In genomic region chr2:91932737-91933350, GRCm38 (mm10) we compare ENCODE assay signal across 9 mouse cellular contexts. TPM values are rescaled to one million over a fixed set of nuclear protein-coding genes. Genes with fewer than 3 reads are reported as not detected.
A peak's percentile ranks its signal among the peaks of the same experiment; 100 is the strongest.
DNase-seq lines count a peak whose midpoint lies in the region; ATAC-seq lines count a peak whose summit lies in the region.
"Had no signal": no experiment of that assay in that cellular context is flagged by ENCODE, and none has a peak within 500 bp of the region (broad histone marks: within the 10 kb centered on the region; RNA-seq: fewer than 3 reads in every experiment).

No protein-coding gene starts in this region.

- no peak overlapping the region for H3K4me3 ChIP-seq in embryonic facial prominence, embryonic 12.5 days
- peak overlapping the region; percentile 58; the same call in 1 of the 2 replicates for H3K4me3 ChIP-seq in limb, embryonic 11.5 days (ENCODE audit: low read depth, low read length)

- H3K9ac ChIP-seq in embryonic facial prominence, embryonic 12.5 days: no peak overlapping the region
- H3K9ac ChIP-seq in limb, embryonic 11.5 days (ENCODE audit: low read length): peak overlapping the region; percentile 88; the same call in 1 of the 2 replicates

- peak overlapping the region; percentile 98 for H3K27ac ChIP-seq in embryonic facial prominence, embryonic 12.5 days
- peak overlapping the region; percentile 97 for H3K27ac ChIP-seq in limb, embryonic 11.5 days (replicated peaks; ENCODE audit: low read depth, low read length)

- 10% methylated on average over 6 of the region's 6 CpGs for WGBS in embryonic facial prominence, embryonic 12.5 days
- 12% methylated on average over 6 of the region's 6 CpGs for WGBS in limb, embryonic 11.5 days

- peaks cover 38% of the 10 kb centered on the region for H3K36me3 ChIP-seq in embryonic facial prominence, embryonic 12.5 days
- peaks cover 18% of the 10 kb centered on the region; the same call in 1 of the 2 replicates for H3K36me3 ChIP-seq in limb, embryonic 11.5 days (ENCODE audit: control insufficient read depth, insufficient read depth, low read length)

- no peaks in the 10 kb centered on the region for H3K9me3 ChIP-seq in embryonic facial prominence, embryonic 12.5 days
- no peaks in the 10 kb centered on the region for H3K9me3 ChIP-seq in limb, embryonic 11.5 days (ENCODE audit: control insufficient read depth, low read length)

- peak; percentile 24; the same call in 1 of the 2 replicates for ATAC-seq in cerebellum, adult (ENCODE audit: insufficient number of reproducible peaks, low FRiP score, low TSS enrichment)
- peak; percentile 4 for ATAC-seq in CD4-positive, CD25-positive, alpha-beta regulatory T cell, adult 4 months
- ATAC-seq in embryonic facial prominence, embryonic 12.5 days (ENCODE audit: insufficient number of reproducible peaks, insufficient read depth, low FRiP score, low TSS enrichment): no peak
- no peak for ATAC-seq in limb, embryonic 11.5 days (ENCODE audit: insufficient number of reproducible peaks, low FRiP score, low TSS enrichment, low read depth)
- ATAC-seq in granulocyte monocyte progenitor cell, adult 5-6 weeks (replicated peaks; ENCODE audit: poor library complexity, severe bottlenecking): no peak

- no peak for DNase-seq in cerebellum, postnatal 4 days (ENCODE audit: low spot score in 2 of 2)
- peak; percentile 52 for DNase-seq in limb, embryonic 11.5 days (ENCODE audit: low spot score)
- DNase-seq in adrenal gland, adult 8-10 months: no peak
- DNase-seq in urinary bladder, postnatal 14 days (ENCODE audit: low spot score): no peak

- no peaks in the 10 kb centered on the region for H3K27me3 ChIP-seq in embryonic facial prominence, embryonic 12.5 days
- no peaks in the 10 kb centered on the region for H3K27me3 ChIP-seq in limb, embryonic 11.5 days (ENCODE audit: control insufficient read depth, insufficient read depth, low read length)

- H3K4me2 ChIP-seq in embryonic facial prominence, embryonic 12.5 days (replicated peaks): peak overlapping the region; percentile 85
- H3K4me2 ChIP-seq in limb, embryonic 11.5 days (ENCODE audit: low read depth, severe bottlenecking): peak overlapping the region; percentile 73

- peaks cover 35% of the 10 kb centered on the region for H3K4me1 ChIP-seq in embryonic facial prominence, embryonic 12.5 days
- H3K4me1 ChIP-seq in limb, embryonic 11.5 days (ENCODE audit: control insufficient read depth, insufficient read depth, low read length): peaks cover 28% of the 10 kb centered on the region

RNA-seq across cellular contexts. Expression of gene Mdk, which starts 0.7 kb away (rescaled TPM):
- 1 to 10 TPM; 1.9 to 3.1 TPM for polyA plus RNA-seq in CD4-positive, CD25-positive, alpha-beta regulatory T cell, adult 4 months (2017; shearing (Covaris generic))
- polyA plus RNA-seq in embryonic facial prominence, embryonic 12.5 days (2016; fragmentation: Nextera tagmentation; extraction: Ambion mirVana): 1,900 and 1,964 TPM in 2 replicates
- 2,345 and 2,452 TPM in 2 replicates for polyA plus RNA-seq in limb, embryonic 11.5 days (2014; fragmentation: Nextera tagmentation; extraction: Ambion mirVana)
- 10 to 100 TPM in 2 of 4 experiments, 1 to 10 TPM in 2; 7.7 to 13.1 (median 9.1) TPM for total RNA-seq in adrenal gland, adult 8-10 months (2022)
- 1.3 and 4.1 TPM in 2 replicates for total RNA-seq in granulocyte monocyte progenitor cell, adult 5-6 weeks (2014; fragmentation: Nextera tagmentation)
- not detected in 2 replicates for total RNA-seq in granulocyte monocyte progenitor cell, adult 5-6 weeks (2017)

RNA-seq across cellular contexts. Expression of gene Chrm4, which starts 5.8 kb away (rescaled TPM):
- polyA plus RNA-seq in CD4-positive, CD25-positive, alpha-beta regulatory T cell, adult 4 months (2017; shearing (Covaris generic)): under 1 TPM in 1 of 2 experiments, not detected in 1; 0.30 TPM
- polyA plus RNA-seq in embryonic facial prominence, embryonic 12.5 days (2016; fragmentation: Nextera tagmentation; extraction: Ambion mirVana): 0.65 and 1.2 TPM in 2 replicates
- polyA plus RNA-seq in limb, embryonic 11.5 days (2014; fragmentation: Nextera tagmentation; extraction: Ambion mirVana): 0.53 and 0.68 TPM in 2 replicates
- total RNA-seq in adrenal gland, adult 8-10 months (2022): 1 to 10 TPM; 1.0 to 4.2 (median 2.6) TPM
- not detected in 2 replicates for total RNA-seq in granulocyte monocyte progenitor cell, adult 5-6 weeks (2014; fragmentation: Nextera tagmentation)
- total RNA-seq in granulocyte monocyte progenitor cell, adult 5-6 weeks (2017): 0.26 TPM in 1 of 2 replicates, not detected in the other

RNA-seq across cellular contexts. Expression of gene Gm9821, which starts 12.7 kb away (rescaled TPM):
- polyA plus RNA-seq in CD4-positive, CD25-positive, alpha-beta regulatory T cell, adult 4 months (2017; shearing (Covaris generic)): under 1 TPM; 0.82 to 0.86 TPM
- 0.36 and 0.73 TPM in 2 replicates for polyA plus RNA-seq in embryonic facial prominence, embryonic 12.5 days (2016; fragmentation: Nextera tagmentation; extraction: Ambion mirVana)
- 0.32 and 0.48 TPM in 2 replicates for polyA plus RNA-seq in limb, embryonic 11.5 days (2014; fragmentation: Nextera tagmentation; extraction: Ambion mirVana)
- not detected for total RNA-seq in adrenal gland, adult 8-10 months (2022)
- not detected in 2 replicates for total RNA-seq in granulocyte monocyte progenitor cell, adult 5-6 weeks (2014; fragmentation: Nextera tagmentation)
- 0.21 TPM in 1 of 2 replicates, not detected in the other for total RNA-seq in granulocyte monocyte progenitor cell, adult 5-6 weeks (2017)
- polyA plus RNA-seq: large intestine, adult 2 months had no signal

RNA-seq across cellular contexts. Expression of gene Dgkz, which starts 42.8 kb away (rescaled TPM):
- polyA plus RNA-seq in CD4-positive, CD25-positive, alpha-beta regulatory T cell, adult 4 months (2017; shearing (Covaris generic)): 100 to 1,000 TPM; 131 to 138 TPM
- 39.1 and 40.8 TPM in 2 replicates for polyA plus RNA-seq in embryonic facial prominence, embryonic 12.5 days (2016; fragmentation: Nextera tagmentation; extraction: Ambion mirVana)
- polyA plus RNA-seq in limb, embryonic 11.5 days (2014; fragmentation: Nextera tagmentation; extraction: Ambion mirVana): 36.9 and 37.6 TPM in 2 replicates
- total RNA-seq in adrenal gland, adult 8-10 months (2022): 10 to 100 TPM; 47.7 to 87.4 (median 66.3) TPM
- total RNA-seq in granulocyte monocyte progenitor cell, adult 5-6 weeks (2014; fragmentation: Nextera tagmentation): 115 and 135 TPM in 2 replicates
- total RNA-seq in granulocyte monocyte progenitor cell, adult 5-6 weeks (2017): 75.7 and 89.4 TPM in 2 replicates

Comparison
In these comparisons a context has a peak if more than half of its experiments do, and no peak if none do; other contexts are left out.
1. ATAC-seq: peak in cerebellum, adult (single experiment) and CD4-positive, CD25-positive, alpha-beta regulatory T cell, adult 4 months (single experiment); none in embryonic facial prominence, embryonic 12.5 days (single experiment), limb, embryonic 11.5 days (single experiment) and granulocyte monocyte progenitor cell, adult 5-6 weeks (single experiment).
2. RNA of gene Mdk, which starts 0.7 kb away (polyA plus RNA-seq): 2,345 to 2,452 TPM in limb, embryonic 11.5 days and 1,900 to 1,964 TPM in embryonic facial prominence, embryonic 12.5 days; 1.9 to 3.1 TPM in CD4-positive, CD25-positive, alpha-beta regulatory T cell, adult 4 months; every median in the first group is over 100 times any median in the second.